Mouse (Mus musculus) liver, embryonic 14.5 days (tissue): ENCODE data around the gene Ralgapa1. TPM values are rescaled to one million over a fixed set of nuclear protein-coding genes. Genes with fewer than 3 reads are reported as not detected.
"Not testable (repeated sequence)": the region's sequence is repeated elsewhere in the genome, so short reads cannot be mapped to it uniquely, and the experiment has no call there.

Source experiments
- ATAC-seq: fragments of 200-750 bp; cut with Nextera tagmentation; 2 replicates; pipeline ENCODE4 v1.8.0; 2017; ENCODE audit warnings: moderate number of reproducible peaks, mild to moderate bottlenecking, moderate library complexity; ENCODE audit not compliant: insufficient read depth
- DNase-seq, 3 experiments: peaks; one replicate each; pipeline ENCODE4 v3.0.0-alpha.2; 2012 to 2013; ENCODE audit warnings: low read depth in 3 of 3, low spot score in 3 of 3
- H3K27ac ChIP-seq: fragments of 300-500 bp; sonication (generic); 2 replicates; pipeline ENCODE4 v1.5.1; 2014; ENCODE audit warnings: moderate library complexity, mild to moderate bottlenecking, control low read depth, inconsistent platforms
- H3K27me3 ChIP-seq: fragments of 300-500 bp; sonication (generic); 2 replicates; pipeline ENCODE4 v1.6.1; 2014; ENCODE audit warnings: mild to moderate bottlenecking, low read length, moderate library complexity; ENCODE audit not compliant: control insufficient read depth, insufficient read depth
- H3K36me3 ChIP-seq: fragments of 300-500 bp; sonication (generic); replicated peaks from 2 replicates; pipeline ENCODE4 v1.6.1; 2014; ENCODE audit warnings: low read depth; ENCODE audit not compliant: control insufficient read depth, insufficient read depth
- H3K4me1 ChIP-seq, 2 experiments: fragments of 200-500 bp in 1 of 2; fragments of 300-500 bp in 1 of 2; sonication (generic) in 1 of 2; replicated peaks; 2 replicates each; pipeline ENCODE4 v1.6.1; 2012 to 2014; ENCODE audit warnings: antibody characterized with exemption in 1 of 2, inconsistent platforms in 1 of 2, low read length in 1 of 2; ENCODE audit not compliant: control insufficient read depth in 2 of 2, insufficient read depth in 2 of 2
- H3K4me2 ChIP-seq: fragments of 300-500 bp; sonication (generic); 2 replicates; pipeline ENCODE4 v1.6.1; 2014; ENCODE audit warnings: low read depth, mild to moderate bottlenecking, control low read depth, moderate library complexity
- H3K4me3 ChIP-seq, 2 experiments: fragments of 200-500 bp in 1 of 2; fragments of 300-500 bp in 1 of 2; sonication (generic) in 1 of 2; 2 replicates each; pipeline ENCODE4 v1.5.1; 2012 to 2014; ENCODE audit warnings: low read depth in 2 of 2, low read length in 2 of 2, mild to moderate bottlenecking in 2 of 2, control low read depth in 1 of 2, inconsistent platforms in 1 of 2, moderate library complexity in 1 of 2; ENCODE audit not compliant: insufficient read depth in 1 of 2
- H3K9ac ChIP-seq: fragments of 300-500 bp; sonication (generic); replicated peaks from 2 replicates; pipeline ENCODE4 v1.6.1; 2014; ENCODE audit warnings: mild to moderate bottlenecking, control low read depth, moderate library complexity
- H3K9me3 ChIP-seq: fragments of 300-500 bp; sonication (generic); 2 replicates; pipeline ENCODE4 v1.6.1; 2016; ENCODE audit warnings: low read length, mixed read lengths; ENCODE audit not compliant: control insufficient read depth
- CTCF ChIP-seq: IDR thresholded peaks from 2 replicates; pipeline ENCODE4 v1.5.1; 2016; ENCODE audit warnings: antibody characterized with exemption, low read depth, control low read depth
- EP300 ChIP-seq: IDR thresholded peaks from 2 replicates; pipeline ENCODE4 v1.6.1; 2016; ENCODE audit warnings: antibody characterized with exemption, low read depth
- WGBS: fragments of 180-500 bp; shearing (Covaris S2); extraction: QIAGEN DNeasy Blood & Tissue Kit; methylation state at CpG from one replicate; pipeline ENCODE4 v1.1.7; 2014; ENCODE audit not compliant: insufficient replicate concordance; 5-methylcytosine and 5-hydroxymethylcytosine counted together
- polyA plus RNA-seq, 2 experiments: library from polyadenylated mRNA; depleted of rRNA in 1 of 2; stranded (reverse) in 1 of 2; unstranded in 1 of 2; fragments of >200 nt; fragmentation: Nextera tagmentation in 1 of 2; extraction: Ambion mirVana in 1 of 2; gene quantifications; 2 replicates each; pipeline versions ENCODE4 v1.2.1 to v1.2.3; 2012 to 2014

Ralgapa1 gene
- polyA plus RNA-seq, 2 experiments = 4.3 to 8.8 TPM

GRCm38 (mm10) chr12:55564187-55564963 is 256.6 kb downstream of the Ralgapa1 start:
- Histone ChIP-seq H3K4me1 (no peaks in the 10 kb centered on the region), H3K4me2 (no peak overlapping the region), H3K9ac (no peak overlapping the region), H3K9me3 (no peaks in the 10 kb centered on the region), H3K4me3 (no peak overlapping the region), H3K27ac (no peak overlapping the region), H3K36me3 (no peaks in the 10 kb centered on the region), H3K27me3 (no peaks in the 10 kb centered on the region)
- no peak for ATAC-seq
- DNase-seq = no peak
- TF ChIP-seq EP300 = no peak
- TF ChIP-seq CTCF = peak; percentile 34
- WGBS = 65% methylated on average over 9 of the region's 9 CpGs

- H3K36me3 ChIP-seq = no peaks in the 10 kb centered on the region
- no peak for DNase-seq
- no peak for TF ChIP-seq CTCF
- no peak for TF ChIP-seq EP300
- ATAC-seq = no peak
- no peak overlapping the region for H3K4me3 ChIP-seq
- H3K4me2 ChIP-seq = no peak overlapping the region
- WGBS = 75% methylated on average over 3 of the region's 3 CpGs
- no peaks in the 10 kb centered on the region for H3K4me1 ChIP-seq
- no peak overlapping the region for H3K9ac ChIP-seq
- H3K9me3 ChIP-seq = no peaks in the 10 kb centered on the region
- no peak overlapping the region for H3K27ac ChIP-seq
- H3K27me3 ChIP-seq = no peaks in the 10 kb centered on the region
These were observed 257.2 kb downstream of the Ralgapa1 start for GRCm38 (mm10) chr12:55563742-55564141.

GRCm38 (mm10) chr12:55560025-55560690 is 260.8 kb downstream of the Ralgapa1 start:
- DNase-seq = peak in 1 of 3 experiments; percentile 1
- ATAC-seq = no peak
- H3K4me2 ChIP-seq = peak overlapping the region; percentile 53
- no peaks in the 10 kb centered on the region for H3K27me3 ChIP-seq
- TF ChIP-seq EP300 = no peak
- TF ChIP-seq CTCF = no peak
- peak overlapping the region; percentile 28 to 39 for H3K4me3 ChIP-seq
- no peaks in the 10 kb centered on the region for H3K9me3 ChIP-seq
- H3K9ac ChIP-seq = no peak overlapping the region; the same call in 1 of the 2 replicates
- no peak overlapping the region for H3K27ac ChIP-seq
- no peaks in the 10 kb centered on the region for H3K36me3 ChIP-seq
- H3K4me1 ChIP-seq = no peaks in the 10 kb centered on the region
- 10% methylated on average over 19 of the region's 19 CpGs for WGBS

GRCm38 (mm10) chr12:55559184-55559855 is 261.6 kb downstream of the Ralgapa1 start:
- Histone ChIP-seq H3K4me3 (no peak overlapping the region), H3K36me3 (no peaks in the 10 kb centered on the region), H3K27me3 (no peaks in the 10 kb centered on the region), H3K4me2 (no peak overlapping the region), H3K27ac (no peak overlapping the region), H3K9ac (no peak overlapping the region), H3K9me3 (no peaks in the 10 kb centered on the region), H3K4me1 (no peaks in the 10 kb centered on the region)
- WGBS = 76% methylated on average over 12 of the region's 12 CpGs
- TF ChIP-seq CTCF (no peak), EP300 (no peak)
- ATAC-seq = no peak
- DNase-seq = no peak

- H3K36me3 ChIP-seq = no peaks in the 10 kb centered on the region
- no peak overlapping the region for H3K4me2 ChIP-seq
- no peak overlapping the region for H3K9ac ChIP-seq
- H3K27ac ChIP-seq = no peak overlapping the region
- H3K9me3 ChIP-seq = no peaks in the 10 kb centered on the region
- no peaks in the 10 kb centered on the region for H3K27me3 ChIP-seq
- ATAC-seq (no peak), DNase-seq (no peak)
- no peak overlapping the region for H3K4me3 ChIP-seq
- 54% methylated on average over 6 of the region's 6 CpGs for WGBS
- TF ChIP-seq CTCF = no peak
- TF ChIP-seq EP300 = no peak
- no peaks in the 10 kb centered on the region for H3K4me1 ChIP-seq
These were observed 263.1 kb downstream of the Ralgapa1 start for GRCm38 (mm10) chr12:55557866-55558265.

GRCm38 (mm10) chr12:55554901-55555300 is 266.1 kb downstream of the Ralgapa1 start:
- WGBS = 63% methylated on average over 6 of the region's 6 CpGs
- H3K27ac ChIP-seq, H3K4me1 ChIP-seq, H3K4me3 ChIP-seq, H3K27me3 ChIP-seq, H3K9me3 ChIP-seq, H3K9ac ChIP-seq, H3K36me3 ChIP-seq, DNase-seq, ATAC-seq, H3K4me2 ChIP-seq: not testable (repeated sequence)
